Mouse (Mus musculus) erythroblast, embryonic 14.5 days (primary cell): ENCODE measurements around the gene Znrf3.
"Not testable (repeated sequence)": the region's sequence is repeated elsewhere in the genome, so short reads cannot be mapped to it uniquely, and the experiment has no call there.

Experiments
- GATA1 ChIP-seq: IDR thresholded peaks from 2 replicates; pipeline ENCODE4 v1.6.1; 2012; ENCODE audit warnings: low read length, inconsistent platforms, mixed read lengths
- TAL1 ChIP-seq: IDR thresholded peaks from 3 replicates; pipeline ENCODE4 v1.6.1; 2012; ENCODE audit warnings: low read length, inconsistent platforms, mixed read lengths

GRCm38 (mm10) chr11:5475556-5476118, 31.0 kb upstream of the Znrf3 start:
- TF ChIP-seq GATA1, TAL1: not testable (repeated sequence)
